Mouse (Mus musculus): ENCODE data around the gene Gm21861. TPM values are rescaled to one million over a fixed set of nuclear protein-coding genes. Genes with fewer than 3 reads are reported as not detected.
"Not testable (repeated sequence)": the region's sequence is repeated elsewhere in the genome, so short reads cannot be mapped to it uniquely, and the experiment has no call there.

Gene Gm21861
- polyA plus RNA-seq (2016; fragmentation: Nextera tagmentation; extraction: Ambion mirVana), result not detected in 2 replicates

DNA sequence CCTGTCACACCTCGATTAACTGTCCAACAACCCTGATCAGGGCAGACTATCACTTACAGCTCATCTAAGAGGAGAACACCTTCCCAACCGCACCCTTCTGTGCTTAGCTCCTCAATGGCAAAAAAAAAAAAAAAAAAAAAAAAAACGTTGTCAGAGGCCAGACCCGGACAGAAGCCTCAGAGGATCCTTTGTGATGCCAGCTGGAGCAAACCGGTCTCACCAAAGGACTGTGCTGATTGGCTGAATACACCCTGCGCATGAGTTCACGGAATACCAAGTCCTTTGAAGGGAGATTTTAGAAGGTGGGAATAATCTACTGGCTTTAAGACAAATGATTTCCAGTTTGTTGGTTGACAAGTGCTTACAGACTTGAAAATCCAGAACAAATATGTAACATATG is at the start of gene Gm21861:
Gene Gm21861 (minus strand): TSS at position 101 of the 400 bp plus-strand sequence.
- not testable (repeated sequence) for H3K36me3 ChIP-seq (replicated peaks); H3K4me1 ChIP-seq; DNase-seq (ENCODE audit: extremely low spot score, low spot score); H3K27ac ChIP-seq; H3K27me3 ChIP-seq (ENCODE audit: poor library complexity, severe bottlenecking); H3K4me3 ChIP-seq; H3K9me3 ChIP-seq
- WGBS, result no CpG with 5 or more reads among the region's 7 CpGs
